20 mouse cellular contexts compared by ENCODE assay signal in the genomic region with DNA sequence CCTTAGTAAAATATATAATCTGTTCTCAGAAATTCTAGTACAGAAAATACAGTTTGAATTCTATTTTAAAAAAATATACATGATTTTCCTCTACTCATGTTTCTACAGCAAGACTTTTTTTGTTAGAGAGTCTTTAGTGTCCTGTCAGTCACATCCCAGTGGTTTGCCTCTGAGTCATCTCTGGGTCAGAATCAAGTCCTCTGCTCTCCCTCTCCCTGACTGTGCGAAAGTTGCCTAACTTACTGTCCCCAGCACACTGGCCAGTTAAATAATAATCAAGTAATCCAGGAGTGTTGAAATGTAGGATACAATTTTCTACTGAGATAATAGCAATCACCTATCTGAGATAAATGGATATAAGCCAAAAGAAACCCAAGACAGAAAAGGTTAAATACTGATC.
DNase-seq lines count a peak whose midpoint lies in the region; ATAC-seq and TF ChIP-seq lines count a peak whose summit lies in the region.
"Had no signal": no experiment of that assay in that cellular context is flagged by ENCODE, and none has a peak within 500 bp of the region (broad histone marks: within the 10 kb centered on the region; RNA-seq: fewer than 3 reads in every experiment).

No protein-coding gene starts in this region.

- in situ Hi-C loops in Patski (cut with MboI; ENCODE audit: low pct_unique_long_range_greater_than_20kb): no loop called here

- CTCF ChIA-PET in Patski (lab: Charles Lee): no interaction called here

- POLR2A ChIA-PET in Patski (lab: Charles Lee): no interaction called here

- H3K4me3 ChIP-seq in layer of hippocampus, adult 2 months: no peak overlapping the region
- H3K4me3 ChIP-seq: embryonic facial prominence, embryonic 15.5 days; erythroblast, embryonic 14.5 days; forebrain, embryonic 10.5 days; gastrocnemius, adult 2 months; heart, embryonic 12.5 days; hindbrain, embryonic 12.5 days had no signal

- H3K27me3 ChIP-seq in Patski: no peaks in the 10 kb centered on the region
- H3K27me3 ChIP-seq: embryonic facial prominence, embryonic 15.5 days; heart, embryonic 12.5 days; hindbrain, embryonic 12.5 days had no signal

- DNase-seq in adrenal gland, adult 2 months: peak; percentile 58
- no peak for DNase-seq in adrenal gland, adult 18-20 months (ENCODE audit: low spot score in 2 of 2)
- no peak for DNase-seq in layer of hippocampus, adult 2 months (ENCODE audit: low spot score in 2 of 2)
- no peak for DNase-seq in layer of hippocampus, adult 8-10 months (ENCODE audit: low spot score in 2 of 2)
- DNase-seq in 416B (ENCODE audit: low read depth): peak; percentile 90
- peak; percentile 69 for DNase-seq in Patski (ENCODE audit: low read depth, low spot score)
- no peak for DNase-seq in left cerebral cortex, adult 8-10 months (ENCODE audit: low spot score in 2 of 2)
- DNase-seq: cerebellum, adult 11 months; gastrocnemius, adult 2 months; gastrocnemius, postnatal 25 days; heart, postnatal 4 days; kidney, adult 11 months had no signal

- TF ChIP-seq CTCF in layer of hippocampus, adult 2 months (conservative IDR thresholded peaks at IDR 0.05): no peak
- no peak for TF ChIP-seq CTCF in Patski (IDR thresholded peaks at IDR 0.05)

- peak; percentile 97 for ATAC-seq in Patski
- ATAC-seq in CD4-positive, CD25-positive, alpha-beta regulatory T cell, adult 4 months: no peak
- ATAC-seq: forebrain, embryonic 14.5 days; hindbrain, postnatal 0 days had no signal

- peak overlapping the region; percentile 85; the same call in 1 of the 2 replicates for H3K27ac ChIP-seq in layer of hippocampus, adult 2 months
- H3K27ac ChIP-seq: embryonic facial prominence, embryonic 15.5 days; forebrain, embryonic 10.5 days; gastrocnemius, adult 2 months; hindbrain, embryonic 12.5 days; hindbrain, postnatal 0 days had no signal

Comparison
In these comparisons a context has a peak if more than half of its experiments do, and no peak if none do; other contexts are left out.
1. DNase-seq: peak in adrenal gland, adult 2 months (single experiment), 416B (single experiment) and Patski (single experiment); none in adrenal gland, adult 18-20 months (0 of 2), layer of hippocampus, adult 2 months (0 of 2), layer of hippocampus, adult 8-10 months (0 of 2) and left cerebral cortex, adult 8-10 months (0 of 2).